Mouse (Mus musculus): Measurements from ENCODE around the gene Shroom2. TPM values are rescaled to one million over a fixed set of nuclear protein-coding genes. Genes with fewer than 3 reads are reported as not detected.

Shroom2 gene
- total RNA-seq, 2 experiments from 2014 or later, result 95.7 to 99.8 TPM

Other genes starting within 250 kb of the Shroom2 start
- gene Cldn34a, start 206.1 kb downstream of the Shroom2 start, total RNA-seq (2021), result not detected
- under 1 TPM in 1 of 2 experiments, not detected in 1; 0.46 TPM for gene Gpr143, start 12.5 kb upstream of the Shroom2 start, total RNA-seq (2021)
- 1 to 10 TPM; 2.3 to 3.1 TPM for gene Usp51, start 237.0 kb upstream of the Shroom2 start, total RNA-seq (2021)